Mouse (Mus musculus): ENCODE results near the gene Cdx4. TPM values are rescaled to one million over a fixed set of nuclear protein-coding genes. Genes with fewer than 3 reads are reported as not detected.

Cdx4 gene
- polyA plus RNA-seq, 1 experiment from 2014 or later: not detected

GRCm38 (mm10) chrX:103331125-103331858 lies 10.1 kb downstream of the Cdx4 start:
- Histone ChIP-seq H3K9me3 (no peaks in the 10 kb centered on the region), H3K4me3 (no peak overlapping the region), H3K4me1 (no peaks in the 10 kb centered on the region), H3K27ac (no peak overlapping the region), H3K4me2 (no peak overlapping the region), H3K36me3 (no peaks in the 10 kb centered on the region), H3K9ac (no peak overlapping the region), H3K27me3 (peaks cover 41% of the 10 kb centered on the region)
- WGBS: 60% methylated on average over 5 of the region's 5 CpGs
- ATAC-seq (ENCODE audit: insufficient number of reproducible peaks, insufficient read depth, low FRiP score, low TSS enrichment, low read depth): no peak

DNA sequence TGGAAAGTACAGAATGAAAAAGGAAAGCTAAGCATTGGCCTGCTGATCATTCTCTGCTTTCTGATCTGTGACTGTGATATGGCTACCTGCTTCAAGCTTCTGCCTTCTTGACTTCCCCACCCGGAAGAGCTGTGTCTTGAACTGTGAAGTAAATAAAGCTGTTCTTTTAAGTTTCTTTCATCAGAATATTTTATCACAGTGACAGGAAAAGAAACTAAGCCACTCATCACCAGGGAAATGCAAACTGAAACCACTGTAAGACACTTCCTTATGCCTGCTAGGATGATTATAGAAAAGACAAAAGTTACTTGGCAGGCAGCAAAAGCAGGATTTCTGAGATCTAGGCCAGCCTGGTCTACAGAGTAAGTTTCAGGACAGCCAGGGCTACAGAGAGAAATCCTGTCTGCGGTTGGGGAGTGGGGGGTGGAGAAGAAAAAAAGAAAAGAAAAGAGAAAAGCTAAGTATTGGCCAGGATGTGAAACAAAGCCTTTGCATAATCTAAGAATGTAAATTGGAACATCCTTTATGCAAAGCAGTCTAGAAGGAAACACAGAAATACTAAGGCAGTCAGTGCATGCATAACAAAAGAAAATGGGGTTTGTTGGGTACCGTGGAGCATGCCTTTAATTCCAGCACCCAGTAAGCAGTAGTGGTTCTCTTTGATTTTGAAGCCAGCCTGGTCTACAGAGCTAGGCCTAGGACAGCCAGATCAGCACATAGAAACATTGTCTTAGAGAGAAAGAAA lies 20.3 kb downstream of the Cdx4 start:
- Histone ChIP-seq H3K27me3 (peaks cover 22% of the 10 kb centered on the region), H3K27ac (no peak overlapping the region), H3K9me3 (no peaks in the 10 kb centered on the region), H3K4me3 (no peak overlapping the region), H3K4me2 (no peak overlapping the region), H3K4me1 (no peaks in the 10 kb centered on the region), H3K9ac (no peak overlapping the region), H3K36me3 (no peaks in the 10 kb centered on the region)
- 59% methylated on average over 3 of the region's 3 CpGs for WGBS
- ATAC-seq (ENCODE audit: insufficient number of reproducible peaks, insufficient read depth, low FRiP score, low TSS enrichment, low read depth): no peak

DNA sequence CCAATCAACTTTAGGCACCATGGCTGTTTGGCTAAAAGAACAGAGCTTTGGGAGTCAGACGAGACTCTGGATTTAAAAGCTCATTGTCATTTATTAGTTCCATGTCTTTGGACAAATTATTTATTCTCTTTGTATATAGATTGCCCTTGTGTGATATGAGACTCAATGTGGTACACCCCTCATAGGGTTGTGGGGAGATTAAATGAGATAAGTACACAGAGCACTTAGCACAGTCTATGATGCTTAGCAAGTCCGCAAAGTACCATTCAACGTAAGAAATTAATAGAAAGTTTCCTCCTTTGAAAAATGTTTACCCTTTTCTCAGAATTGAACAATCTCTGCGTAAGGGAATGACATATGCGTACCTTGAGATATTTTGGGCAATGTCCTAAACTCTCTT lies 34.6 kb downstream of the Cdx4 start:
- Histone ChIP-seq H3K27ac (no peak overlapping the region), H3K27me3 (peaks cover 51% of the 10 kb centered on the region), H3K9ac (no peak overlapping the region), H3K4me2 (peak overlapping the region; percentile 57), H3K9me3 (no peaks in the 10 kb centered on the region), H3K36me3 (no peaks in the 10 kb centered on the region), H3K4me3 (peak overlapping the region; percentile 55), H3K4me1 (no peaks in the 10 kb centered on the region)
- WGBS: 51% methylated on average over 5 of the region's 5 CpGs
- no peak for ATAC-seq (ENCODE audit: insufficient number of reproducible peaks, insufficient read depth, low FRiP score, low TSS enrichment, low read depth)

- H3K9ac ChIP-seq: peak within 1 kb of the TSS; percentile 74
- H3K4me2 ChIP-seq: peak within 1 kb of the TSS; percentile 57
- H3K36me3 ChIP-seq: no peaks in the 10 kb centered on the region
- ATAC-seq (ENCODE audit: insufficient number of reproducible peaks, insufficient read depth, low FRiP score, low TSS enrichment, low read depth): peak; percentile 86
- peak within 1 kb of the TSS; percentile 55 for H3K4me3 ChIP-seq
- peaks cover 52% of the 10 kb centered on the region for H3K27me3 ChIP-seq
- H3K4me1 ChIP-seq: no peaks in the 10 kb centered on the region
- WGBS: 19% methylated on average over 34 of the region's 34 CpGs
- H3K27ac ChIP-seq: no peak within 1 kb of the TSS
- H3K9me3 ChIP-seq: no peaks in the 10 kb centered on the region
These were observed 35.1 kb downstream of the Cdx4 start, which contains the start of gene Chic1 for GRCm38 (mm10) chrX:103356287-103356686. Chic1 (plus strand) TSS chrX:103356476.

DNA sequence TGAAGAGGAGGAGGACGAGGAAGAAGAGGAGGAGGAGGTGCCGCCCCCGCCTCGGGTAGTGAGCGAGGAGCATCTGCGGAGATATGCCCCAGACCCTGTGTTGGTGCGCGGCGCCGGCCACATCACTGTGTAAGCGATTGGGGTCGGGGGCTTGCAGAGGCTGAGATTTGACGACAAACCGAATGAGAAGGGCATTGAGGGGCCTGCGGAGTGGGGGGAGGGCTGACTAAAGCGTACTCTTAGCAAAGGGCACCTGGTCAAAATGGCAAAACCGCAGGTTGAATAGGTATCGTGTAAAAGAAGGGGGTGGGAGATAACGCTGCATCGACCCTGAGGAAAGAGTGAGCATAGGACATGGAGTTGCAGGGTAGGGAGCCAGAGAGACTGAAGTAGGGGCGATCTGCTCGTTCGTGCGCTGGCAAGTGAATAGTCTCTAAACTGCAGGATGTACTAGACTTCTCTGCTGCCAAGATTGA lies 35.6 kb downstream of the Cdx4 start:
- Histone ChIP-seq H3K4me1 (no peaks in the 10 kb centered on the region), H3K9ac (peak overlapping the region; percentile 74), H3K4me3 (peak overlapping the region; percentile 55), H3K27me3 (peaks cover 55% of the 10 kb centered on the region), H3K9me3 (no peaks in the 10 kb centered on the region), H3K4me2 (peak overlapping the region; percentile 57), H3K27ac (no peak overlapping the region), H3K36me3 (no peaks in the 10 kb centered on the region)
- WGBS: 13% methylated on average over 24 of the region's 24 CpGs
- 0 out of 2 replicates have a peak, but pooled peaks have one; percentile 43 for ATAC-seq (ENCODE audit: insufficient number of reproducible peaks, insufficient read depth, low FRiP score, low TSS enrichment, low read depth)

DNA sequence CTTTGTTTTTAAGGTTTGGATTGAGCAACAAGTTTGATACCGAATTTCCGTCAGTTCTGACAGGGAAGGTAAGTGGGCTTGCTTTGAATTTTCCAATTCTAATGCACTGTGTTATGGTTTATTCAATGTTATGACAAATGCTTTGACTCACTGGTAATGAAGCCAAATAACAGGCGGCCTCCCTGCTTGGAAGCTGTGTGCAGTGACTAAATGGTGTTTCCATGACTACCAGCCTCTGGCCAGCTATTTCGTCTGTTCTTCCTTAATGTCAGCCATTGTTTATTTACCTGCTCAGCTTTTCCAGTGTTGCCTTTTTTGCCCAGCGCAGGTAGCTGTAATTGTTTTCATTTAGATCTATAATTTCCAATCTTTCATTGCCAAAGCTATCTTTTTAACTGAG lies 45.0 kb downstream of the Cdx4 start:
- Histone ChIP-seq H3K9ac (no peak overlapping the region), H3K9me3 (no peaks in the 10 kb centered on the region), H3K4me1 (no peaks in the 10 kb centered on the region), H3K4me3 (no peak overlapping the region), H3K36me3 (no peaks in the 10 kb centered on the region), H3K4me2 (no peak overlapping the region), H3K27ac (no peak overlapping the region), H3K27me3 (peaks cover 25% of the 10 kb centered on the region)
- 73% methylated on average over 5 of the region's 5 CpGs for WGBS
- no peak for ATAC-seq (ENCODE audit: insufficient number of reproducible peaks, insufficient read depth, low FRiP score, low TSS enrichment, low read depth)

DNA sequence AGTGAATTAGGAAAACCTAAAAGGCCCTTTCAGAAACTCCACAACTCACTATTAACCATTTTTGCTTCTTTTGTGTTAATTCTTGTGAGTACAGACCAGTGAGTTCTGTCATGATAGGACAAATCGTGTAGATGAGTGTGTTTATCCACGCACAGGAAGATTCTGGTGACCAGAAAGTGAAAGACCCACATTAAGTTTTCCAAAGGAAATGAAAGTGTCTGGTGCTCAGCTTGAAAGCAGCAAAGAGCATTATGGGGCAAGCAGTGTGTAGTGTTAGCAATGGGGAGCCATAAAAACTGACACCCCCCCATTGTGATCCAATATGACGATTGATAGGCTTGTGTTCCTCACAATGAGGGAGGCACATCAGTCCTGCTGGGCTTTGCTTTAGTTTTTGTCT lies 47.5 kb downstream of the Cdx4 start:
- Histone ChIP-seq H3K4me3 (no peak overlapping the region), H3K9me3 (no peaks in the 10 kb centered on the region), H3K4me1 (no peaks in the 10 kb centered on the region), H3K27me3 (peaks cover 26% of the 10 kb centered on the region), H3K36me3 (no peaks in the 10 kb centered on the region), H3K4me2 (no peak overlapping the region), H3K27ac (no peak overlapping the region), H3K9ac (no peak overlapping the region)
- 78% methylated on average over 3 of the region's 3 CpGs for WGBS
- ATAC-seq (ENCODE audit: insufficient number of reproducible peaks, insufficient read depth, low FRiP score, low TSS enrichment, low read depth): no peak

DNA sequence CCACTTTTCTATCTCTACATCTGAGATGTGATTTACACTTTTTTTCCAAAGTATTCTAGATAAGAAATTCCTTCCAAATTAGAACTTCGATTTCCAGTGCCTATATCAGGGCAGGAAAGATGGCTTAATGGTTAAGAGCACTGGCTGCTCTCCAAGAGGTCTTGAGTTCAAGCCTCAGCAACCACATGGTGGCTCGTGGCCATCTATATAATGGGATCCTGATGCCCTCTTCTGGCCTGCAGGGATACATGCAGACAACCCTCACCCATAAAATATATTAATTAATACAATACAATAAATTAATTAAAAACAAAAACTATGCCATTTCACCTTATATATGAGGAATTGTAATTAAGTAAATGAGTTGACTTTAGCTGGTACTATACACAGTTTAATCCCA lies 50.0 kb downstream of the Cdx4 start:
- ATAC-seq (ENCODE audit: insufficient number of reproducible peaks, insufficient read depth, low FRiP score, low TSS enrichment, low read depth): no peak
- H3K27ac ChIP-seq: no peak overlapping the region
- H3K9ac ChIP-seq: no peak overlapping the region
- H3K27me3 ChIP-seq: peaks cover 29% of the 10 kb centered on the region
- H3K4me1 ChIP-seq: no peaks in the 10 kb centered on the region
- H3K4me2 ChIP-seq: no peak overlapping the region
- WGBS: 71% methylated on average over 2 of the region's 2 CpGs
- no peaks in the 10 kb centered on the region for H3K36me3 ChIP-seq
- H3K4me3 ChIP-seq: no peak overlapping the region
- H3K9me3 ChIP-seq: no peaks in the 10 kb centered on the region

GRCm38 (mm10) chrX:103371627-103372026 lies 50.4 kb downstream of the Cdx4 start:
- Histone ChIP-seq H3K36me3 (no peaks in the 10 kb centered on the region), H3K9me3 (no peaks in the 10 kb centered on the region), H3K4me3 (no peak overlapping the region), H3K27ac (no peak overlapping the region), H3K4me1 (no peaks in the 10 kb centered on the region), H3K9ac (no peak overlapping the region), H3K4me2 (no peak overlapping the region), H3K27me3 (peaks cover 29% of the 10 kb centered on the region)
- no peak for ATAC-seq (ENCODE audit: insufficient number of reproducible peaks, insufficient read depth, low FRiP score, low TSS enrichment, low read depth)
- WGBS: 46% methylated on average over 2 of the region's 2 CpGs

DNA sequence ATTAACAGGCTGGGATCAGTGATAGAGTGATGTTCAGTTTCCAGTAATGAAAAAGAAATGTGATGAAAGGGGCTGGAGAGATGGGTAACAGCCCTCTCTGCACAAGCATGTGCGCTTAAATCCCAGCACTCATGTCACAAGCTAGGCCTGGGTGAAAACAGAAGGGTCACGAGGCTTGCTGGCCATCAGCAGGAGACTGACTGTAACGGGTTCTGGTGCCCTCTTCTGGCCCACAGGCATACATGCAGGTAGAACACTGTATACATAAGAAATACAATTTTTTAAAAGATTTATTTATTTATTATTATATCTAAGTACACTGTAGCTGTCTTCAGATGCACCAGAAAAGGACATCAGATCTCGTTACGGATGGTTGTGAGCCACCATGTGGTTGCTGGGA lies 53.1 kb downstream of the Cdx4 start:
- no peak for ATAC-seq (ENCODE audit: insufficient number of reproducible peaks, insufficient read depth, low FRiP score, low TSS enrichment, low read depth)
- no peak overlapping the region for H3K4me3 ChIP-seq

More for the DNA sequence above, 53.1 kb downstream of the Cdx4 start:
- Histone ChIP-seq H3K4me2 (no peak overlapping the region), H3K36me3 (no peaks in the 10 kb centered on the region), H3K4me1 (no peaks in the 10 kb centered on the region), H3K9ac (no peak overlapping the region), H3K27me3 (peaks cover 24% of the 10 kb centered on the region; the same call in 1 of the 2 replicates), H3K9me3 (no peaks in the 10 kb centered on the region), H3K27ac (no peak overlapping the region)
- WGBS: 66% methylated on average over 5 of the region's 5 CpGs

Measured in embryonic facial prominence, embryonic 13.5 days (tissue).